Comparison of ENCODE assay signal across 17 mouse cellular contexts in the genomic region with DNA sequence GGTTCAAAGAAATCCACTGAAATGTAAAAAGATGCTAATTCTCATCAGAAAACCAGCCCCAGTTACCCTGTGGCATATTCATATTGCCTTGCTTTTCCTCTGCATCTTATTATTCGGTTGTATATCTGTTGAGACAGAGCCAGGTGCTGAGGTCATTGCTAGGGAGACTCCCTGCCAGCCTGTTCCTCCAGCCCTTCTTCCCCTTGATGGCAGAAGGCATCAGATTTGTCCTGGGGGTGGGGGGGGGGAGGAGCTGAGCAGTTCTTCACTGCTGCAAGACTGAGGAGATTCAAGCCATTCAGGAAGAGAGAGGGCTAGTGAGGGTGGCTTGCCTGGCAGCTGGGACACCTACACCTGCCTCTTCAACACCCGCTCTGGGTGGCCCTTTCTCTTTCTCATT.
DNase-seq lines count a peak whose midpoint lies in the region; ATAC-seq lines count a peak whose summit lies in the region.
"Had no signal": no experiment of that assay in that cellular context is flagged by ENCODE, and none has a peak within 500 bp of the region (broad histone marks: within the 10 kb centered on the region; RNA-seq: fewer than 3 reads in every experiment).

No protein-coding gene starts in this region.

- no peak overlapping the region for H3K9ac ChIP-seq in midbrain, embryonic 15.5 days
- H3K9ac ChIP-seq in midbrain, embryonic 11.5 days (ENCODE audit: low read length), result no peak overlapping the region
- no peak overlapping the region for H3K9ac ChIP-seq in forebrain, embryonic 16.5 days (replicated peaks; ENCODE audit: low read depth, low read length)
- H3K9ac ChIP-seq: embryonic facial prominence, embryonic 15.5 days; hindbrain, embryonic 15.5 days; liver, postnatal 0 days; midbrain, embryonic 12.5 days had no signal

- H3K4me3 ChIP-seq in midbrain, embryonic 15.5 days, result no peak overlapping the region
- no peak overlapping the region for H3K4me3 ChIP-seq in midbrain, embryonic 11.5 days (ENCODE audit: low read depth, low read length)
- no peak overlapping the region for H3K4me3 ChIP-seq in forebrain, embryonic 16.5 days (replicated peaks; ENCODE audit: low read length)
- H3K4me3 ChIP-seq: embryonic facial prominence, embryonic 15.5 days; hindbrain, embryonic 15.5 days; layer of hippocampus, adult 2 months; midbrain, embryonic 12.5 days; myocyte had no signal

- DNase-seq in midbrain, embryonic 11.5 days (ENCODE audit: low spot score, missing footprints), result no peak
- peak; percentile 66 for DNase-seq in cerebellum, adult 11 months
- DNase-seq in cerebellum, adult 8-10 months, result peak; percentile 71
- DNase-seq in cerebellum, postnatal 36 days, result peak; percentile 73 to 75
- no peak for DNase-seq in urinary bladder, adult 2 months (ENCODE audit: low spot score)
- DNase-seq: gastrocnemius, postnatal 25 days; thymus, adult 18-20 months had no signal

- no peaks in the 10 kb centered on the region for H3K27me3 ChIP-seq in midbrain, embryonic 15.5 days (replicated peaks)
- H3K27me3 ChIP-seq in midbrain, embryonic 11.5 days (ENCODE audit: control insufficient read depth, insufficient read depth, low read length), result no peaks in the 10 kb centered on the region
- no peaks in the 10 kb centered on the region for H3K27me3 ChIP-seq in forebrain, embryonic 16.5 days (replicated peaks; ENCODE audit: control insufficient read depth, insufficient read depth, low read length)
- H3K27me3 ChIP-seq: embryonic facial prominence, embryonic 15.5 days; hindbrain, embryonic 15.5 days; midbrain, embryonic 12.5 days had no signal

- 64% methylated on average over 2 of the region's 2 CpGs for WGBS in midbrain, embryonic 15.5 days
- WGBS in midbrain, embryonic 11.5 days, result 74% methylated on average over 2 of the region's 2 CpGs
- WGBS in forebrain, embryonic 16.5 days, result 69% methylated on average over 2 of the region's 2 CpGs

- no peaks in the 10 kb centered on the region for H3K4me1 ChIP-seq in midbrain, embryonic 15.5 days
- H3K4me1 ChIP-seq in midbrain, embryonic 11.5 days (ENCODE audit: control insufficient read depth, insufficient read depth, low read length), result no peaks in the 10 kb centered on the region
- H3K4me1 ChIP-seq in forebrain, embryonic 16.5 days (replicated peaks; ENCODE audit: control insufficient read depth, insufficient read depth, low read length), result peaks cover 4% of the 10 kb centered on the region; the same call in 1 of the 2 replicates
- H3K4me1 ChIP-seq: embryonic facial prominence, embryonic 15.5 days; hindbrain, embryonic 15.5 days had no signal

- H3K27ac ChIP-seq in midbrain, embryonic 15.5 days, result no peak overlapping the region
- no peak overlapping the region for H3K27ac ChIP-seq in midbrain, embryonic 11.5 days (ENCODE audit: low read depth, low read length)
- no peak overlapping the region for H3K27ac ChIP-seq in forebrain, embryonic 16.5 days (ENCODE audit: low read length)
- H3K27ac ChIP-seq: embryonic facial prominence, embryonic 15.5 days; hindbrain, embryonic 15.5 days; layer of hippocampus, adult 2 months; macrophage; midbrain, embryonic 12.5 days had no signal

- no peaks in the 10 kb centered on the region for H3K9me3 ChIP-seq in midbrain, embryonic 15.5 days
- no peaks in the 10 kb centered on the region for H3K9me3 ChIP-seq in midbrain, embryonic 11.5 days (ENCODE audit: control insufficient read depth, low read length)
- no peaks in the 10 kb centered on the region for H3K9me3 ChIP-seq in forebrain, embryonic 16.5 days (ENCODE audit: control insufficient read depth, low read length)
- H3K9me3 ChIP-seq: embryonic facial prominence, embryonic 15.5 days; hindbrain, embryonic 15.5 days; midbrain, embryonic 12.5 days had no signal

- H3K4me2 ChIP-seq in midbrain, embryonic 15.5 days, result no peak overlapping the region
- H3K4me2 ChIP-seq in midbrain, embryonic 11.5 days, result no peak overlapping the region
- H3K4me2 ChIP-seq in forebrain, embryonic 16.5 days (ENCODE audit: low read length), result no peak overlapping the region
- H3K4me2 ChIP-seq: embryonic facial prominence, embryonic 15.5 days; hindbrain, embryonic 15.5 days; liver, embryonic 11.5 days; midbrain, embryonic 12.5 days had no signal

- no peaks in the 10 kb centered on the region for H3K36me3 ChIP-seq in midbrain, embryonic 15.5 days (replicated peaks)
- H3K36me3 ChIP-seq in midbrain, embryonic 11.5 days (ENCODE audit: control insufficient read depth, insufficient read depth, low read length), result no peaks in the 10 kb centered on the region
- no peaks in the 10 kb centered on the region for H3K36me3 ChIP-seq in forebrain, embryonic 16.5 days (ENCODE audit: control insufficient read depth, insufficient read depth)
- H3K36me3 ChIP-seq: embryonic facial prominence, embryonic 15.5 days had no signal

- ATAC-seq in midbrain, embryonic 15.5 days (replicated peaks), result 0 out of 2 replicates have a peak, but pooled peaks have one; percentile 12
- ATAC-seq in midbrain, embryonic 11.5 days (ENCODE audit: low FRiP score), result no peak
- ATAC-seq in forebrain, embryonic 16.5 days, result no peak

Comparison
In these comparisons a context has a peak if more than half of its experiments do, and no peak if none do; other contexts are left out.
1. DNase-seq: peak in cerebellum, adult 11 months (single experiment), cerebellum, adult 8-10 months (single experiment) and cerebellum, postnatal 36 days (2 of 2); none in midbrain, embryonic 11.5 days (single experiment) and urinary bladder, adult 2 months (single experiment).